Mouse (Mus musculus): ENCODE results near the gene Ccr8.
A peak's percentile ranks its signal among the peaks of the same experiment; 100 is the strongest.

Ccr8 gene

DNA sequence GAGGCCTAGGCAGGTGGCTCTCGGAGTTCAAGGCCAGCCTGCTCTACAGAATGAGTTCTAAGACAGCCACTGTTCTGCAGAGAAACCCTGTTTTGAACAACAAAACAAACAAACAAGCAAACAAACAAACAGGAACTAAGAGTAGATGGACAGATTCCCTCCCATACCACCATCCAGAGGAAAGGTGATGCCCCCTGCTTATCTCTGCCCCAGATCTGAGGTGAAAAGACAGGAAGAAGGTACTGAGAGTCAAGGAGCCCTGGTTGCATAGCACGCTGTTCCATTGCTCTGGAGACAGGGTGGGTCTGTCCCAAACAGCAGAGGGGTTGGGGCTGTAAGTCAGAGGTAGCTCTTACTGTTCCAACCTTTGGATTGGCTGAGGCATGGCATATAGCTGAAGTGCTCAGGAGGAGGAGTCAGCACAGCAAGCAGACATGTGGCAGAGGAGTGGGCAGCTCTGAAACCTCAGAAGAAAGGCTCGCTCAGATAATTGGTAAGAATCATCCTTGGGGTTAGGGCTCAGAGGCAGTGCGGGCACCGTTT is at the start of gene Ccr8:
Gene Ccr8 (plus strand): TSS at position 419 of the 543 bp plus-strand sequence.
- DNase-seq: no peak

DNA sequence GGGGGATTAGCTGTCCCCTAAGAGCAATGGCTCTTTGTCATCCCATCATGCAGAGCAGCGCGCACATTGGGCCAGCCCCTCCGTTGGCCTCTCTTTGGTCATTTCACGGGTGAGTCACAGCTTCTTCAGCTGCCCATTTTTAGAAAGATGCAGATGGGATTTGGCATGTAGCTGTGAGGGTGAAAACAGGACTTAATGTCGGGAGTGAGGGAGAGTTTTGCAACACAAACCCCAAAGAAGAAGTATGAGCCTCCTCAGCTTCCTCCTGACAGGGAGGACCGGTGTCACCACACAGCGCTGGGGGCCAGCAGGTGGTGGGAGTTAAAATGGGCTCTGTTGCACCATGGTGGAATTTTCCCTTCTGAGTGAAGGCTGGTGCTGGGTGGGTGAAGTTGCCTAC is 48.8 kb upstream of the Ccr8 start:
- no peak for DNase-seq

DNA sequence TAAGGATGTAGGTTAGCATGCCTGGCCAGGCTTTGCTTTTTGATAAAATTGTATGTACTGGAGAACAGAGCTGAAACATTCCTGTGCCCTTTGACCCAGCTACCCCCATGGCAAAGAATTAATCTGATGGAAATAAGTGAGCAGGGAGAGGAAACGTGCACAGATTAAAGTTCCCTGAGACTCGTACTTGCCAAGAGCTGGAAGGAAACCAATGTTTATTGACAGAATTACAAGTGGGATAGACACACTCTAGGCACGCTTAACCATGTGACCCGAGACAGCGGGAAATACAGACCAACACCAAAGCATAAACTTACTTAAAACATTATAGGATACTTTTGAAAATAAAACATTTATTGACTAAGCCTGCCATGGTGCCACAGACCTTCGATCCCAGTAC is 43.4 kb upstream of the Ccr8 start:
- DNase-seq: no peak

DNA sequence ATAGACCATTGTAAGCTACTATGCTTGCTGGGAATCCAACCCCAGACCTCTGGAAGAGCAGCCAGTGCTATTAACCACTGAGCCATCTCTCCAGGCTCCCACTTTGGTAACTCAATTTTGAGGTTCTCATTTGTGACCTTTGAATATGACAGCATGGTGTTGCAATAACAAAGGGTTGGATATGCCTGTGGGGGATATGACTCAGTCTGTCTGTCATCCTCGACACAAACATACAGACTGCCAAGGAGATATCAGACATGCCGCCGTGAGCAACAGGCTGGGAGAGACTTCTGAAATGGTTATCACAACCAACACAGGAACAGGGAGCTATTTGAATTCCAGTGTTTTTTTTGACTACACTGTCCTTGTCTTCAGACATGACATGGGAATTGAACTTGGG is 42.5 kb upstream of the Ccr8 start:
- DNase-seq: no peak

DNA sequence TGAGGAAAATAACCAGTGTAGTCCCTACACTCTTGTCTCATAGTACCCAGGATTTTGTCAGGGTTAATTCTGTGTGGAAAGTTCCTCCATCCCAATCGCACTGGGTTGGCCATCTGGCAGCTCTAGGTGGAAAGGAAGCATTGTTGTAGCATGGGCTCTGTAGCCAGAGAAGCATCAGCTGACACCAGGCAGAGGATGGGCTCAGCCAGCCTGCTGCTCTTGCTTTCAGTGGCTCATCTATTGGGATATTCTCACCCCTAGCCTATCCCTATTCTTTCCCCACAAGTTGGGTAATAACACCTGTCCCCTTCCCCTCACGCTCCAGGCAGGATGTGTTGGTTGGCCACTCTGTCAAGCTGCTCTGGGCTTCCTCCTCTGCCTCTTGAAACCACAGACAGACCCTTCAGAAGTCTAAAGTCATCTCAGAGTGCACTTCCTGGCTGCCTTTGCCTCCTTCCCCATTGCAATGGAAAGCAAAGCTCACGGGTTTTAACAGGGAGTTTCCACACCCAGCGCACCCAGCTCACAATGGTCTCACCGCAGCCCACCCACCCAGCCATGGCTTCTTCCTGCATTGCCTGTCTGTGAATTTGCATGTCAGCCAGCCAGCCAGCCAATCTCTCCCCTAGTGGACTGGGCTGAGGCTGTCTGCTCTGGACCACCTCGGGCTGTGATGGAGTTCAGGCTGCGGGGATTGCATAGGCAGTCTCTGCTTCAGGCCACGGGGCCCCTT is 37.2 kb upstream of the Ccr8 start:
- no peak for DNase-seq

DNA sequence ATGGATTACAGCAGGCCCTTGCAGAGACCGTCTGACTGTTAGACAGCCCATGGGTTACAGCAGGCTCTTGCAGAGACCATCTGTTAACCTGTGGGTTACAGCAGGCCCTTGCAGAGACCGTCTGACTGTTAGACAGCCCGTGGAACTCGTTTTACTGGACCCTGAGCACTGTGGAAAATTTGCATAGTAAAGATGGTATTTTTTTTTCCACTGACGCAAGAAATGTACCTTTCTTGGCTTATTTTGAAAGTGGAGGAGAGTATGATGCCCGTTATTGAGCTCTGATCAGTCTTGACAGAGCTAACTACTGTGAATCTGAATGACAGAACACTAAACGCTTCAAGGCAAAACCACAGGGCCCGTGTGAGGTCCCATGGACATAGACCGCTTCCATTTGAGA is 35.7 kb upstream of the Ccr8 start:
- no peak for DNase-seq

DNA sequence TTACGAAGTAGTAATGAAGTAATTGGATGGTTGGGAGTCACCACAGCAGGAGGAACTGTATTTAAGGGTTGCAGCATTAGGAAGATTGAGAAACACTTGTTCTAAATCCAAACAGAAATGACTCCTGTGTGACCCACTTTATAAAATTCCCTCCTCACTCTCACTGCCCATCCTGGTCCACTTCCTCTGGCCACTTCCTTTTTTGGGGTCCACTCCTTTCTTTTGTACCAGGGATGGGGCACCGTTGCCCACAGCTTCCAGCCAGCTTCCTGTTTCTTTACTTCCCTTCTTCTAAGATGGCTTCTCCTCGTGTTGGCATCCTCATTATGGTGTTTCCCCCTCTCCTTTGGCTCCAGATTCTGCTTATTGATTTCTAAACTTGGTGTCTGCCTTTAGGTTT is 33.2 kb upstream of the Ccr8 start:
- no peak for DNase-seq

DNA sequence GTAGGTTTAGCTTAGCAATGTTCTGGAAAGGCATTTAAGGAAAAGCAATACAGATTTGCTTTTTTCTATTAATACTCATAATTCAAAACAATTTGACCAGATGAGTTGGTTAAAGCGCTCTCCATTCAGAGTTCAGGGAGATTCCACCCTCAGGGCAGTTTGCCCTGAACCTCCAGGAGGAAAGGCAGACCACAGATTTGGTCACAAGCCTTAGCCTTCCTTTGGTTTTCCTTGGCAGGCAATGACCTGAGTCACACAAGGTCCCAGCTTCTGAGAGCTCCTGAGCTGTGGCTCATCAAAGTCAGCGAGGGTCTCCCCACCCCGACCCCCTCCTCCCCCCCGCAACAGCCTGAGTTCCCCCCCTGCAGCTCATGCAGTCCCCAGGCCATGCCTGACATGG is 27.6 kb upstream of the Ccr8 start:
- no peak for DNase-seq

DNA sequence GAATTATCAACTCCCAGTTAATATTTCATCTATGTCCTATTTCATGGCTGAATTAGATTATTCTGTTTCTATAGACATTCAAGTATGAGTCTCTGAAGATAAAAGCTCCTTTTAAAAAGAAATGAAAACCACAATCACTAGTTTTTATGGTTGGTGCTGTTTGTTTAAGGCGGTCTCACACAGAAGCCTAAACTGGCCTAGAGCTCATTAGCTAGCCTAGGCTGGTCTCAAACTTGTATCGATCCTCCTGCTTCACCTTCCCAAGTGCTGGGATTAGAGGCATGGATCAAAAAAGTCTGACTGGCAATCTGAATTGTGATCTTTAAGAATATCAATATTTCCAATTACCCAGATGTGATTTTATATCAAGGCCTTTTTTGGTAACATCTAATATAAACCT is 24.3 kb upstream of the Ccr8 start:
- no peak for DNase-seq

DNA sequence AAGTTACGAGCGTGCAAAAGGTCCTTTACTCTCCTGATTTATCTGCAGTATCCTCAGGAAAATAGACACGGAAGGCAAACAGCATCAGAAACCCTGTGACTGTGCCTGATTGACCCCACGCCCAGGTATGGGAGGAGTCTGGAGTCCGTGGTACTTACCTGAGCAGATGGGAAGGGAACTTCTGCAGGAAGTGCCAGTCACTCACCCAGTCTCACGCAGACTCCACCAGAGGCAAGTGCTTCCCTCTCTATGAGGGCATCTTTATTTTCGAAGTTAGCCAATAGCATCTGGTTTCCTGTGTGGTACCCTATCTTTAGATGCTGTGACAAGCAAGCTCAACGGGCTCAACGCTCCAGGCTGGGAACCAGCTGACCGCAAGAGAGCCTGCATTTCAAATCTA is 23.9 kb upstream of the Ccr8 start:
- no peak for DNase-seq

DNA sequence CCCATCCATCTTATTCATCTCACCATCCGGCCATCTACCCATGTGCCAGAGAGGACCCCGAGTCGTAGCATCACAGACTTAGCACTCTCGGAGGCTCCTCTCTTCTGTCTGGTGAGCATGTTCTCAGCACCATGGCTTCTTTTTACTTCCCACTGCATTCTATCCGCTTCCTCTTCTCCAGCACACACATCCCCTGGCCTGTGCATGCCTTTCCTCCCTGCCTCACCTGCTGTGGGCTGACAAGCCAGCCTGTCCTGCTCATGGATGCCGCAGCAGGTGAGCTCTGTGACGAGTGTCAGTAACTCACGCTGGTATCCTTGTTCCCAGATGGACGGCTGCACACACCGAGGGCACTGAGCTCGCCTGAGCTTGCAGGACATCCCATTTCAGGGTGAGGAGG is 22.1 kb upstream of the Ccr8 start, which contains the start of gene Cx3cr1:
Gene Cx3cr1 (minus strand): TSS at position 101 of the 400 bp plus-strand sequence.
- DNase-seq: no peak

DNA sequence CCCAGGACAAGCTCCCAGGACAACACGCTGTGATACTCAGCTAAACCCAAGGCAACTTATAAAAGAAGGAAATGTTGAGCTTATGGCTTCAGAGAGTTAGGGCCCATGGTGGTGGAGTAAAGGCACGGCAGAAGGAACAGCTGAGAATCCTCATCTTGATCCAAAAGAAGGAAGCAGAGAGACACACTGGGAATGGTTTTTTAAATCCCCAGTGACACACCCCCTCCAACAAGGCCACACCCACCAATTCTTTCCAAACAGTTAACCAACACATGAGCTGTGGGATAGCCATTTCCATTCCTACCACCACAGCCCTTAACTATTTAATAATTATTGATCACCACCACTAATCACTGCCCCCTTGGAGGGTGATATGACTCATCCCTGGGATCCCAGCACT is 20.7 kb upstream of the Ccr8 start:
- no peak for DNase-seq

DNA sequence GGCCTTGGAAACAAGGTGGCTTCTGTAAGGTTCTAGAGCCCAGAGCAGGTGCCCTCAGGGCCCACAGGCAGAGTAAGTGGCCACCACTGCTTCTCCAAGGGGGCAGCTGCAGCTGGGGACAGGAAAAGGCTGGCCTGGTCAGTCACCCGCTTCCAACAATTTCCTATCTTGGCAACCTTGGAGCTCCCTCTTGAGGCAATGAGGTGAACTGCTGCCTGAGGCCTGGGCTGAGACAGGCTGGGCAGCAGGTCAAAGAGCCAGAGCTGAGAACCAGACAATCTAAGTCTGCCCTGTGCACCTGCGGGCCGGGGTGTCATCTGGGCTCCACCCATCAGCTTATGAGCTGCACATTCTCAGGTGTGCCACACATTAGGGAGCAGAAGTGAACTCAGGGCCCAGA is 18.7 kb upstream of the Ccr8 start:
- DNase-seq: peak; percentile 72

DNA sequence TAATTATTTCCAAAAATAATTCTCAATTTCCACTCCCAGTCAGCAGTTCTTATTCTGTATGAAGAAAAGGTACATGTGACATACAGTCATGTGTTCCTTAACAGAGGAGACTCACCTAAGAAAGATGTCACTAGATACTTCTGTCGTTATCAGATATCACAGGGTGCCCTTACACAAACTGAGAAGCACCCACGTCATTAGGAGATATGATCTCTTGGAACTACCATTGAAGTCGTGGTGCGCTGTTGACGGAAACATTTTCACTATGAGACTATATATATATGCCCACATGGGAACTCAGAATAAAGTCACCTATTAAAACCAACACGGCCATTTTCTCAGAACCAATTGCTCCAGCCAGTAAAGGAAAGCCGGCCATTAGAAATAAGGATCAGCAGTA is 17.4 kb upstream of the Ccr8 start:
- no peak for DNase-seq

DNA sequence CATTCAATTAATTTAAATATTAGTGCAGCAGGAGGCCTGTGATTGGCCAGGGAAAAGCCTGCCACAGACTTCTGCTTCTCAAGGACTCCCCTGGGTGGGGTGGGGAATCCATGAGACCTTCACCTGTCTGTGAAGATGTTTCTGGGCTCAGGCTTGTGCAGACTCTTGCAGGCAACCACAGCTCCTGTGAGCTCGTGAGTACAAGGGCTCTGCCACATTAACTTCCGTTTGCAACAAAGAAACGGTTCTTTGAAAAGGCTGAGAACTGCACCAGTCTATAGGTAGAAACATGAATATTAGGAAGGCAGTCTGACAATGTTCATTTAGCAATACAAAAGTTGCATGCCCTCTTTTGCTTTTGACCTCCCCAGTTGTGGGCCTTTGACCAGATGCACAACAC is 13.7 kb upstream of the Ccr8 start:
- no peak for DNase-seq

DNA sequence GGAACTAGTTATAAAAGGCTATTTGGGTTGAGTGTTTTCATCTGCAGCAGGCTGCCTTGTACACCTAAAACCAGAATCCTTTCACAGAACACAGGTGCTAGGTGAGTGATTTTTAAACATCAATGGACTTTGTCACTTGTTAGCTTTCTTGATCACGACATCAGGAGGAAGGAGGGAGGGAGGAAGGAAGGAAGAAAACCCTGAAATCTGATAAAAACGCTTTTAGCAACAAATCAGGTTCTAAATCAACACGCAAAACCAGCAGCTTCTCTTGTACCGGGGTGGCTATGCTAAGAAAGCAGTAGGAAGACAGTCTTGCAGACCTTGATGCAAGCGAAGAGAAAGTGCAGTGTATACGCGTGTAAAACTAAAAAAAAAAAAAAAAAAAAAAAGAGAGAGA is 12.0 kb upstream of the Ccr8 start:
- DNase-seq: no peak

DNA sequence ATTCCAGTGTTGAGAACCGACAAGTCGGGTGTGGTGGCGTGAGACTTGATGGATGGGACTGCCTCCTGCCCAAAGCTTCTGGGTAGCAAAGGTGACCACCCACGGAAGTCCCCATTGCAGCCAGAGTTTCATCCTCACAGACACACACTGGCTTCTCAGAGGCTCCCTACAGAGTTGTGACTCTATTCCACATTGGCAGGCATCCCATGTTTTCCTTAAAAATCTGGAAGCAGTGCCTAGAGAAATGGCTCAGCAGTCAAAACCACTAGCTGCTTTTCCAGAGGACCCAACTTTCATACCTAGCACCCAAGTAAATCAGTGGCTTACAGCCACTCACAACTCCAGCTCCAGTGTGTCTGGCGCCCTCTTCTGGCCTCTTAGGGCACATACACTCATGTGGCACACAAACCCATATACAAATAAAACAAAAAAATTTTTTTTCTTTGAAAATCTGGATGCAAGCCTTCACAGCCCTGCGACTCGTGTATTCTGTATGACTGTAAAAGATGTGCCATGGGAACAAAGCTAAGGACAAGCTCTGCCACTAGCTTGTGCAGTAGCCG is 11.3 kb upstream of the Ccr8 start:
- no peak for DNase-seq

DNA sequence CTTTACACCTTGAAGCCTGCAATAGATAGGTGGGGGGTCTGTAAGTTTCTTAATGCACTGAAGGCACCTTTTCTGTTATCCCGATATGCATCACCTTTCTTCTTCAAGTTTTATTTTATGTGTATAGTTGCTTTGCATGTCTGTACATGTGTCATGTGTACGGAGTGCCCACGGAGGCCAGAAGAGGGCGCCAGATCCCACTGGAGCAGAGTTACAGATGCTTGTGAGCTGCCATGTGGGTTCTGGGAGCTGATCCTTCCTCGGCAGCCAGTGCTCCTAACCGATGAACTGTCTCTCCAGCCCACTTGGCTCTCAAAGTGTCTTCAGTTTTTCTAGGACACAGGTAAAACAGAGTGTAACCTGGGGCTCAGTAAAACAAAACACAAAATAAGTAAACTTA is 10.7 kb upstream of the Ccr8 start:
- no peak for DNase-seq

DNA sequence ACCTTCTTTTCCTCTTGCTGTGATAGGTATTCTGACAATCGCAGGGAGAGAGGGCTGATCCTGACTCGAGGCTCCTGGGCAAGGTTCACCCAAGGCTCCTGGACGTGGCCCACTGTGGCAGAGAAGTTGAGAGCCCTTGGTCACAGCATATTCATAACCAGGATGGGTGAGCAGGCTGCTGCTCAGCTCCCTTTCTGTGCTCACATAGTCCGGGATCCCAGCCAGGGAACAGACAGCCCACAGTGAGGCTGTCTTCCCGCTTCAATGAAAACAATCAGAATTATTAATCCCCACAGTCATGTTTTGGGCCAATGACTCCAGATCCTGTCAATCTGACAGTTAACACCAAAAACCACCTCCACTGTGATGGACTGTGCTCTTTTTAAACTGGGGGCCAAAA is 9.9 kb upstream of the Ccr8 start:
- DNase-seq: no peak

DNA sequence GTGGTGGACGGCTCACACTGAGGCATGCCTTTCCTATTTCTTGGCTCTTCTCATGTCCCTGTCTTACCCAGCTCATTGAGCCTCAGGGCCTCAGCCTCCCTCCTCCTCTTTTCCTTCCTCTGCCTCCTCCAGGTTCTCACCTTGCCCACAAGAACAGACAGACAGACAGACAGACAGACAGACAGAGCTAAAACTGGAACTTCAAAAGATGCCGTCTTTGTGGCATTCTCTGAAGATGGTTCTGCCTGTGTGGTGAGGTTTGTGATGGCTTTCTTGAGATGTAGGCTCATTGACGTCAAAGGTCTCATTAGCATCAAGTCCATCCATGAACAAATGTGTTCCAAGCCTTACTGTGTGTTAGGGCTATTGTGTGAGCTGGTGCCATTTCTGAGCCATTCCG is 9.2 kb upstream of the Ccr8 start:
- DNase-seq: no peak

DNA sequence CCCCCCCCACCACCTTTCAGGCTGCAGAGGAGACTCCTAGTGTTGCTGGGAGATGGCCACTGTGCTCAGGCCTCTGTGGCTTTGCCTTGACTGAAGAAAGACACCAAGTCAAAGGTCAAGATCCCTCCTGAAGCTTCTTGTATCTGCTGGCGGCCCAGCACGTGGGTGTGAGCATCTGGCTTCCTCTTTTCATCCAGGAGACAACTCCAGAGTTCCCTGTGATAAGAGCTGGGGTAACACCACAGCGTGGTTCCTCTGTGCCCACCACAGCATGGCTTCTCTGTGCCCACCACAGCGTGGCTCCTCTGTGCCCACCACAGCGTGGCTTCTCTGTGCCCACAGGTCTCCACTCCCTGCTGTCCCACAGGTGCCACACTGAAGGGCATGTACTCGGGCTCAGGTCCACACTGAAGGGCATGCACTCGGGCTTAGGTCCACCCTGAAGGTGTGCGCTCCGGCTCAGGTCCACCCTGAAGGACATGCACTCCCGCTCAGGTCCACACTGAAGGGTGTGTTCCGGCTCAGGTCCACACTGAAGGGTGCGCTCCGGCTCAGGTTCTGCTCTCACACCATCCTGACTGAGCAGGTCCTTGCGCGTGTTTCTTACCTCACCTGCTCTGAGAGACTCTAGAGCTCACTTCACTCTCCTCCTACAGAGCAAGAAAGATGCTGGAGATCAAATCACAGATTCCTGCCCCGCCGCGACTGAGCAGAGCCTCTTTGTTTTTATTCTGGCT is 8.6 kb upstream of the Ccr8 start:
- no peak for DNase-seq

DNA sequence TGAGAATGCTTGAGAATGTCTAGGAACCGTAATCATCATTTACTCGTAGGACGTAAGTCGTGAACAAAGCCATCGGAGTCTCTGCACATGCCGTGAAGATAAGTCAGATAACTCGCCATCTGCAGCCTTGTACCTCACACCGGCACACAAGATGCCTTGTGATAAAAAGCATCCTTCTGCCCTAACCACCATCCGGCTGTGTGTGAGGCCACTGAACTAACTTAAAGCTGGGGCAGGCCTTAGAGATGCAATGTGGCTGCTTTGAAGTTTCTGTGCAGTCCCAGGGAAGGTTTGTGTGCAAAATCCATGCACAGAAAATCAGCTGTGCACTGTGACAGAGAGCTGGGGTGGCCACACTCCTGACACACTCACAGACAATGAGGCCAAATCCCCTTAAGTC is 7.5 kb upstream of the Ccr8 start:
- no peak for DNase-seq

DNA sequence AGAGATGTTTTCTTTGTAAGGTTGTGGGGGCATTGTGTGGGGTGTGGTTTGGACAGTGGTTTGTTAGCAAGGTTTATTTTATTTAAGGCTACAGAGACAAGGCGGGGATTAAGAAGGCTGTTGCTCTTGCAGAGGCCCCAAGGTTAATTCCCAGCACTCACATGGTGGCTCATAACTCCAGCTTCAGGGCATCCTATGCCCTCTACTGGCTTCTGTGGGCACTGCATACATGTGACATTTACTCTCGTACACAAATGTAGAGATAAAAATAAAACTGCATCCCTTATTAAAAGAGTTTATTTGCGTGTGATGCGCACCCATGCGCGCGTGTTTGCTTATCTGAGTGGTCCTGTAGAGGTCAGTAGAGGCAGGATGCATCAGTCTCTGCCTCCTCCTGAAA is 2.8 kb upstream of the Ccr8 start:
- no peak for DNase-seq

DNA sequence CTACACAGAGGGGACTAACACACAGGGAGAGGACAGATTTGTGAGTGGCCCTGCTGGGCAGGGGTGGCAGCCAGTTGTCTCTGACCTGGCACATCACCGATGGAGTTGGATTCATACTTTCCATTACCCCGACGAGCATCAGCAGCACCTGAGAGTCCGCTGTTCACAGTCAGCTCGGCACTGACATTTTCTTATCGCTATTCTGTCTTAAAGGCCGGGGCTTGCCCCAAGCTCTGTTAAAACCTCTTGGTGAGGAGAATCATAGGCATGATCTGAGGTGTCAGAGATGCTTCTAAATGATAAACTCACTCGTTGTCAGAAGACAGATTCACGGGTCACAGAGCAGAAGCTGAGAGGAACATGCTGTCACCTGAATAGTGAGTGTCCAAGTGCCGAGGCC is 828 bp upstream of the Ccr8 start:
- no peak for DNase-seq
